Mouse (Mus musculus) gastrocnemius, postnatal 4 days (tissue): ENCODE measurements at regions not wholly inside any gene's neighbourhood (a gene's known extent, or its start where the extent isn't known, plus 50 kb on each side); places are given as distances from the start of the nearest gene placed in this dataset.

Experiments
- DNase-seq, 2 experiments: peaks; one replicate each; pipeline ENCODE4 v3.0.0; 2021 to 2022; ENCODE audit warnings: low spot score in 2 of 2, mixed read lengths in 2 of 2

GRCm38 (mm10) chr9:41697611-41698467 lies 426.3 kb downstream of the Sorl1 start:
- no peak for DNase-seq

GRCm38 (mm10) chr9:41697160-41697559 lies 426.9 kb downstream of the Sorl1 start:
- no peak for DNase-seq

- no peak for DNase-seq
Measured at GRCm38 (mm10) chr9:41682911-41683310, 441.2 kb downstream of the Sorl1 start.

- DNase-seq: no peak
Measured at GRCm38 (mm10) chr9:41675656-41676055, 448.4 kb downstream of the Sorl1 start.

GRCm38 (mm10) chr9:41672958-41673357 lies 451.1 kb downstream of the Sorl1 start:
- DNase-seq: no peak

GRCm38 (mm10) chr9:41668741-41669140 lies 455.4 kb downstream of the Sorl1 start:
- DNase-seq: no peak

- peak; percentile 18 to 59 for DNase-seq
Measured at GRCm38 (mm10) chr9:41665000-41665685, 459.0 kb downstream of the Sorl1 start.

GRCm38 (mm10) chr9:41660576-41660975 lies 463.5 kb downstream of the Sorl1 start:
- no peak for DNase-seq

GRCm38 (mm10) chr9:41660011-41660410 lies 464.1 kb downstream of the Sorl1 start:
- DNase-seq: no peak

- no peak for DNase-seq
Measured at GRCm38 (mm10) chr9:41631564-41632205, 470.2 kb upstream of the Ubash3b start.

GRCm38 (mm10) chr9:41621341-41621740 lies 459.8 kb upstream of the Ubash3b start:
- DNase-seq: no peak

- no peak for DNase-seq
Measured at GRCm38 (mm10) chr9:41614002-41614401, 452.5 kb upstream of the Ubash3b start.

- DNase-seq: no peak
Measured at GRCm38 (mm10) chr9:41612802-41613550, 451.5 kb upstream of the Ubash3b start.

GRCm38 (mm10) chr9:41612452-41612795 lies 450.9 kb upstream of the Ubash3b start:
- no peak for DNase-seq

GRCm38 (mm10) chr9:41611534-41612451 lies 450.3 kb upstream of the Ubash3b start:
- peak in 1 of 2 experiments; percentile 33 for DNase-seq

- no peak for DNase-seq
Measured at GRCm38 (mm10) chr9:41610347-41610746, 448.9 kb upstream of the Ubash3b start.

- no peak for DNase-seq
Measured at GRCm38 (mm10) chr9:41606136-41606535, 444.6 kb upstream of the Ubash3b start.

GRCm38 (mm10) chr9:41604916-41605315 lies 443.4 kb upstream of the Ubash3b start:
- no peak for DNase-seq

- DNase-seq: no peak
Measured at GRCm38 (mm10) chr9:41600778-41601177, 439.3 kb upstream of the Ubash3b start.

GRCm38 (mm10) chr9:41599874-41600273 lies 438.4 kb upstream of the Ubash3b start:
- no peak for DNase-seq
